Mouse (Mus musculus) neural tube, embryonic 12.5 days (tissue): ENCODE measurements at regions not wholly inside any gene's neighbourhood (a gene's known extent, or its start where the extent isn't known, plus 50 kb on each side); places are given as distances from the start of the nearest gene placed in this dataset.

ENCODE experiments used
- ATAC-seq: fragments of 200-750 bp; cut with Nextera tagmentation; 2 replicates; pipeline ENCODE4 v1.8.0; 2017; ENCODE audit warnings: low read depth, mild to moderate bottlenecking, moderate TSS enrichment, moderate library complexity; ENCODE audit not compliant: low FRiP score
- H3K27ac ChIP-seq: fragments of 300-500 bp; sonication (generic); 2 replicates; pipeline ENCODE4 v1.5.1; 2016
- H3K27me3 ChIP-seq: fragments of 300-500 bp; sonication (generic); replicated peaks from 2 replicates; pipeline ENCODE4 v1.6.1; 2016; ENCODE audit warnings: mild to moderate bottlenecking
- H3K36me3 ChIP-seq: fragments of 300-500 bp; sonication (generic); 2 replicates; pipeline ENCODE4 v1.6.1; 2016; ENCODE audit warnings: mild to moderate bottlenecking
- H3K4me1 ChIP-seq: fragments of 300-500 bp; sonication (generic); 2 replicates; pipeline ENCODE4 v1.6.1; 2016
- H3K4me2 ChIP-seq: fragments of 300-500 bp; sonication (generic); replicated peaks from 2 replicates; pipeline ENCODE4 v1.6.1; 2016; ENCODE audit warnings: mild to moderate bottlenecking
- H3K4me3 ChIP-seq: fragments of 300-500 bp; sonication (generic); 2 replicates; pipeline ENCODE4 v1.5.1; 2016
- H3K9ac ChIP-seq: fragments of 300-500 bp; sonication (generic); 2 replicates; pipeline ENCODE4 v1.6.1; 2016; ENCODE audit warnings: mild to moderate bottlenecking
- H3K9me3 ChIP-seq: fragments of 300-500 bp; sonication (generic); 2 replicates; pipeline ENCODE4 v1.6.1; 2016; ENCODE audit warnings: mild to moderate bottlenecking
- WGBS: fragments of 180-500 bp; shearing (Covaris S2); methylation state at CpG from one replicate; pipeline ENCODE4 v1.1.7; 2016; 5-methylcytosine and 5-hydroxymethylcytosine counted together

DNA sequence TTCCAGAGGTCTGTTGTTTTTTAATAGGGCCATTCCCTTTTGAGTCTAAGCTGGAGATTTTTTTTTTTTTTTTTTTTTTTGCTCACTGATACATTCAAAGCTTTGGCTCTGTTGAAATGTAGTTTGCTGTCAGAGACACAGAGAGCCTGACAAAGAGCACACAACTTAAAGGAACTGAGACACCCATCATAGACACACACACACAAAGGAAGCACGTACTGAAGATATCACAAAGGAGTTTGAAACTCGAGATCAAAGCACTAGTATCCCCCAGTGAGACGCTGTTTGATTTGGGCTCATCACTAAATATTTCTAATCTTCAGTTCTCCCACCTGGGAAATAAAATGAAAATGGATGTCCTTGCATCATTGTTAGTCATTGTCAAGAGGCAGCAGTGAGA lies 210.0 kb downstream of the Npr3 start:
- Histone ChIP-seq H3K27ac (no peak overlapping the region), H3K9me3 (no peaks in the 10 kb centered on the region), H3K4me1 (no peaks in the 10 kb centered on the region), H3K4me2 (no peak overlapping the region), H3K36me3 (no peaks in the 10 kb centered on the region), H3K27me3 (no peaks in the 10 kb centered on the region), H3K9ac (no peak overlapping the region), H3K4me3 (no peak overlapping the region)
- no peak for ATAC-seq
- WGBS: 48% methylated on average over 3 of the region's 3 CpGs

GRCm38 (mm10) chr15:11693772-11694270 lies 213.3 kb downstream of the Npr3 start:
- no peak for ATAC-seq
- H3K36me3 ChIP-seq: no peaks in the 10 kb centered on the region
- no peaks in the 10 kb centered on the region for H3K4me1 ChIP-seq
- no peaks in the 10 kb centered on the region for H3K27me3 ChIP-seq
- no peak overlapping the region for H3K4me2 ChIP-seq
- WGBS: 75% methylated on average over 14 of the region's 14 CpGs
- H3K27ac ChIP-seq: no peak overlapping the region
- no peak overlapping the region for H3K4me3 ChIP-seq
- H3K9ac ChIP-seq: no peak overlapping the region
- no peaks in the 10 kb centered on the region for H3K9me3 ChIP-seq

GRCm38 (mm10) chr15:11664839-11665379 lies 242.2 kb downstream of the Npr3 start:
- H3K9me3 ChIP-seq: no peaks in the 10 kb centered on the region
- no peak overlapping the region for H3K9ac ChIP-seq
- no peak overlapping the region for H3K27ac ChIP-seq
- WGBS: 76% methylated on average over 5 of the region's 5 CpGs
- H3K4me1 ChIP-seq: no peaks in the 10 kb centered on the region
- ATAC-seq: no peak
- H3K4me2 ChIP-seq: no peak overlapping the region
- no peaks in the 10 kb centered on the region for H3K36me3 ChIP-seq
- H3K27me3 ChIP-seq: no peaks in the 10 kb centered on the region
- H3K4me3 ChIP-seq: no peak overlapping the region

GRCm38 (mm10) chr15:11655168-11655567 lies 251.9 kb downstream of the Npr3 start:
- H3K27ac ChIP-seq: no peak overlapping the region
- H3K4me1 ChIP-seq: no peaks in the 10 kb centered on the region
- H3K9ac ChIP-seq: no peak overlapping the region
- H3K9me3 ChIP-seq: no peaks in the 10 kb centered on the region
- H3K4me3 ChIP-seq: no peak overlapping the region
- H3K36me3 ChIP-seq: no peaks in the 10 kb centered on the region
- WGBS: 91% methylated on average over 3 of the region's 3 CpGs
- H3K4me2 ChIP-seq: no peak overlapping the region
- no peaks in the 10 kb centered on the region for H3K27me3 ChIP-seq
- no peak for ATAC-seq

DNA sequence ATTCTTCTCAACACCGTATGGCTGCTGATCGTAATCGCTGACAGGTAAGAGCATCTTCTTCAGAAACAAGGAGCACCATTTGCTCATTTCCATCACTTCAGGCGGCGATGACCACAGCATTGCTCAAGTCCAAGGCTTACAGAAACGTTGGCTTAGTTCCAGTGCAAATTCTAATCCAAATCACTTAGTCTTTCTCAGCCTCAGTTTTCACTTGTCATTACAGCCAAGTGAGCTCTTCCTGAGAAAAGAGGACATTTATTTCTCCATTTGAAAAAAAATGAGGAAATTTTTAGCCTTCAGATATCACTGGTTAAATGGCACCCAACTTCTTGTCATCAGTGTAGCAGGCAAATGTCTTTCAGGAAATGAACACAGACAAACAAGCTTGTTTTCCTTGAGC lies 246.8 kb upstream of the Tars start:
- ATAC-seq: no peak
- H3K27me3 ChIP-seq: no peaks in the 10 kb centered on the region
- no peaks in the 10 kb centered on the region for H3K36me3 ChIP-seq
- no peak overlapping the region for H3K9ac ChIP-seq
- H3K4me3 ChIP-seq: no peak overlapping the region
- 92% methylated on average over 6 of the region's 6 CpGs for WGBS
- H3K27ac ChIP-seq: no peak overlapping the region
- no peaks in the 10 kb centered on the region for H3K4me1 ChIP-seq
- H3K4me2 ChIP-seq: no peak overlapping the region
- H3K9me3 ChIP-seq: no peaks in the 10 kb centered on the region

- H3K27ac ChIP-seq: no peak overlapping the region
- 83% methylated on average over 7 of the region's 7 CpGs for WGBS
- H3K27me3 ChIP-seq: no peaks in the 10 kb centered on the region
- no peak overlapping the region for H3K4me3 ChIP-seq
- H3K4me2 ChIP-seq: no peak overlapping the region
- no peaks in the 10 kb centered on the region for H3K4me1 ChIP-seq
- no peaks in the 10 kb centered on the region for H3K36me3 ChIP-seq
- no peaks in the 10 kb centered on the region for H3K9me3 ChIP-seq
- H3K9ac ChIP-seq: no peak overlapping the region
- no peak for ATAC-seq
Observed at GRCm38 (mm10) chr15:11644779-11645178, 245.3 kb upstream of the Tars start.

DNA sequence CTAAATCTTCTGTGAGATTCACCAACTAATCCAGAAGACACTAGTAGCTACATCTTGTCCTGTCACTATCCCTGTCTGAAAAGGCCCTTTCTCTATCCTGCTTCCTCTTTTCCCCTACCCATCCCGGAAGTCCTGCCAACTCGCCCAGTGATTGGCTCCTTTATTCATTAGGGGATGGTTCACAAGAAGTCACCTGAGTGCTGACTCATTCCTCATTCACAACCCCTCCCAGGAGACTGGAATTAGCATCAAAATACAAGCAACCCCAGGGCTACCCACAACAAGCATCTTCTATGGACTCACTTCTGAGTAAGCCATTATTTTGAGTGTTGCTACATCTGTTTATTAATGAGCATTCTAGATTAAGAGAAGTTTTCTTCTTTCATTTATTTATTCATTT lies 231.2 kb upstream of the Tars start:
- WGBS: 79% methylated on average over 2 of the region's 2 CpGs
- H3K4me2 ChIP-seq: no peak overlapping the region
- no peak for ATAC-seq

GRCm38 (mm10) chr15:11626433-11626832 lies 227.0 kb upstream of the Tars start:
- H3K27me3 ChIP-seq: no peaks in the 10 kb centered on the region
- H3K4me3 ChIP-seq: no peak overlapping the region
- no peak overlapping the region for H3K4me2 ChIP-seq
- no peak overlapping the region for H3K9ac ChIP-seq
- H3K36me3 ChIP-seq: no peaks in the 10 kb centered on the region
- no peak for ATAC-seq
- WGBS: 87% methylated on average over 9 of the region's 9 CpGs
- no peaks in the 10 kb centered on the region for H3K9me3 ChIP-seq
- no peaks in the 10 kb centered on the region for H3K4me1 ChIP-seq
- H3K27ac ChIP-seq: no peak overlapping the region

More for the DNA sequence above, 231.2 kb upstream of the Tars start:
- Histone ChIP-seq H3K27ac (no peak overlapping the region), H3K9ac (no peak overlapping the region), H3K36me3 (no peaks in the 10 kb centered on the region), H3K27me3 (no peaks in the 10 kb centered on the region), H3K4me1 (no peaks in the 10 kb centered on the region), H3K4me3 (no peak overlapping the region), H3K9me3 (no peaks in the 10 kb centered on the region)

DNA sequence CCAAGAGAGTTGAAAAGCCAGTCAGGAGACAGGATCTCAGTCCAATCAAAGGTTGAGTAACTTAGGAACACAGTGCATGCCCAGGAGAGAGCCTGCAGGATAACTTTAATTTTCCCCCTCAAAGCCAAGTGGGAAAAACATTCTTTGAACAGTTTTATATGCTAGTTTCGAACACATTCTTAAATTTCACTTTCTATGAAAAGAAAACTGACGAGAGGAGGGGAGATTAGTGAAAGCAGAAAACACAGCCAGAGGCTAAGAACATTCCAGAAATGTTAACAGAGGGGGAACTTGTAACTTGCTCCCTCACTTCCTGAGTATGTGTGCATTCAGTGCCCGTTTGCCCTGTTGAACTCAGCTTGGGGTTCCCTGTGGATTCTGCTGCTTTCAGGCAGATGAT lies 213.0 kb upstream of the Tars start:
- ATAC-seq: no peak
- 70% methylated on average over 3 of the region's 3 CpGs for WGBS
- Histone ChIP-seq H3K4me1 (no peaks in the 10 kb centered on the region), H3K4me2 (no peak overlapping the region), H3K9ac (no peak overlapping the region), H3K4me3 (no peak overlapping the region), H3K27ac (no peak overlapping the region), H3K9me3 (no peaks in the 10 kb centered on the region), H3K27me3 (no peaks in the 10 kb centered on the region), H3K36me3 (no peaks in the 10 kb centered on the region)

- peak; percentile 58; the same call in 1 of the 2 replicates for ATAC-seq
- Histone ChIP-seq H3K27ac (no peak overlapping the region), H3K36me3 (no peaks in the 10 kb centered on the region), H3K9ac (no peak overlapping the region), H3K4me2 (no peak overlapping the region), H3K4me1 (no peaks in the 10 kb centered on the region), H3K27me3 (no peaks in the 10 kb centered on the region), H3K4me3 (no peak overlapping the region), H3K9me3 (no peaks in the 10 kb centered on the region)
- WGBS: 47% methylated on average over 3 of the region's 3 CpGs
Observed at GRCm38 (mm10) chr15:11610043-11610670, 210.7 kb upstream of the Tars start.

- Histone ChIP-seq H3K4me3 (no peak overlapping the region), H3K27ac (no peak overlapping the region)
Observed at GRCm38 (mm10) chr15:11607489-11607888, 208.0 kb upstream of the Tars start.

GRCm38 (mm10) chr15:11605677-11606076 lies 206.2 kb upstream of the Tars start:
- Histone ChIP-seq H3K4me3 (no peak overlapping the region), H3K27me3 (no peaks in the 10 kb centered on the region), H3K36me3 (no peaks in the 10 kb centered on the region), H3K27ac (no peak overlapping the region), H3K9ac (no peak overlapping the region), H3K4me1 (no peaks in the 10 kb centered on the region), H3K4me2 (no peak overlapping the region), H3K9me3 (no peaks in the 10 kb centered on the region)
- ATAC-seq: no peak
- WGBS: 89% methylated on average over 4 of the region's 4 CpGs

More at GRCm38 (mm10) chr15:11607489-11607888, 208.0 kb upstream of the Tars start:
- H3K9ac ChIP-seq: no peak overlapping the region
- H3K9me3 ChIP-seq: no peaks in the 10 kb centered on the region
- H3K4me1 ChIP-seq: no peaks in the 10 kb centered on the region
- no peaks in the 10 kb centered on the region for H3K36me3 ChIP-seq
- no peaks in the 10 kb centered on the region for H3K27me3 ChIP-seq
- no peak for ATAC-seq
- H3K4me2 ChIP-seq: no peak overlapping the region

- no peak overlapping the region for H3K4me2 ChIP-seq
- no peak for ATAC-seq
- no peaks in the 10 kb centered on the region for H3K27me3 ChIP-seq
- no peaks in the 10 kb centered on the region for H3K9me3 ChIP-seq
- no peaks in the 10 kb centered on the region for H3K4me1 ChIP-seq
- H3K4me3 ChIP-seq: no peak overlapping the region
- no peaks in the 10 kb centered on the region for H3K36me3 ChIP-seq
- WGBS: 87% methylated on average over 6 of the region's 6 CpGs
- H3K9ac ChIP-seq: no peak overlapping the region
- H3K27ac ChIP-seq: no peak overlapping the region
Observed at GRCm38 (mm10) chr15:11597021-11597420, 197.6 kb upstream of the Tars start.
